Mouse (Mus musculus) myocyte (in vitro differentiated cells): Measurements from ENCODE around the gene Cbfb. TPM values are rescaled to one million over a fixed set of nuclear protein-coding genes. Genes with fewer than 3 reads are reported as not detected.

ENCODE experiments used
- H3K27me3 ChIP-seq: one replicate; pipeline ENCODE4 v1.6.1; 2011; ENCODE audit not compliant: control insufficient read depth, insufficient read depth, insufficient read length
- H3K36me3 ChIP-seq: one replicate; pipeline ENCODE4 v1.6.1; 2011; ENCODE audit not compliant: control insufficient read depth, insufficient read depth
- H3K4me2 ChIP-seq: one replicate; pipeline ENCODE4 v1.6.1; 2011; ENCODE audit warnings: low read depth, control low read depth
- H3K4me3 ChIP-seq: one replicate; pipeline ENCODE4 v1.5.1; 2011; ENCODE audit warnings: mild to moderate bottlenecking, control low read depth, moderate library complexity
- H3K79me2 ChIP-seq: one replicate; pipeline ENCODE4 v1.6.1; 2011; ENCODE audit not compliant: control insufficient read depth, insufficient read depth
- H3ac ChIP-seq: one replicate; pipeline ENCODE4 v1.6.1; 2011; ENCODE audit not compliant: control insufficient read depth, insufficient read length
- CEBPB ChIP-seq: IDR thresholded peaks from 2 replicates; pipeline ENCODE4 v1.6.1; 2011; ENCODE audit warnings: mild to moderate bottlenecking, moderate library complexity; ENCODE audit not compliant: poor library complexity, insufficient read depth, severe bottlenecking
- E2F4 ChIP-seq: IDR thresholded peaks from one replicate; pipeline ENCODE4 v1.6.1; 2011; ENCODE audit warnings: mild to moderate bottlenecking, control low read depth, moderate library complexity; ENCODE audit not compliant: insufficient read depth
- MAX ChIP-seq: IDR thresholded peaks from one replicate; pipeline ENCODE4 v1.6.1; 2011; ENCODE audit warnings: low read depth, mild to moderate bottlenecking, control low read depth
- MYOD1 ChIP-seq, 3 experiments: IDR thresholded peaks; one replicate each; pipeline ENCODE4 v1.6.1; 2011; ENCODE audit warnings: control low read depth in 2 of 3, low read depth in 2 of 3, mild to moderate bottlenecking in 2 of 3, moderate library complexity in 1 of 3; ENCODE audit not compliant: insufficient read length in 2 of 3, control insufficient read depth in 1 of 3
- MYOG ChIP-seq, 3 experiments: IDR thresholded peaks; one replicate each; pipeline ENCODE4 v1.6.1; 2011; ENCODE audit warnings: control low read depth in 2 of 3, low read depth in 2 of 3, mild to moderate bottlenecking in 2 of 3; ENCODE audit not compliant: insufficient read length in 2 of 3, control insufficient read depth in 1 of 3, insufficient read depth in 1 of 3
- POLR2A ChIP-seq: IDR thresholded peaks from one replicate; pipeline ENCODE4 v1.6.1; 2011; ENCODE audit warnings: low read depth, mild to moderate bottlenecking, control low read depth, moderate library complexity; ENCODE audit not compliant: insufficient read length
- POLR2AphosphoS2 ChIP-seq: IDR thresholded peaks from one replicate; pipeline ENCODE4 v1.6.1; 2011; ENCODE audit warnings: low read depth, control low read depth; ENCODE audit not compliant: insufficient read length
- REST ChIP-seq: IDR thresholded peaks from one replicate; pipeline ENCODE4 v1.6.1; 2011; ENCODE audit warnings: mild to moderate bottlenecking, control low read depth, moderate library complexity; ENCODE audit not compliant: insufficient read depth, insufficient read length
- SRF ChIP-seq: IDR thresholded peaks from one replicate; pipeline ENCODE4 v1.6.1; 2011; ENCODE audit warnings: low read depth; ENCODE audit not compliant: control insufficient read depth, insufficient read length
- TCF12 ChIP-seq: IDR thresholded peaks from one replicate; pipeline ENCODE4 v1.6.1; 2011; ENCODE audit warnings: mild to moderate bottlenecking, control low read depth; ENCODE audit not compliant: poor library complexity, insufficient read depth, severe bottlenecking
- TCF3 ChIP-seq: IDR thresholded peaks from one replicate; pipeline ENCODE4 v1.6.1; 2011; ENCODE audit warnings: low read depth, control low read depth; ENCODE audit not compliant: insufficient read length
- USF1 ChIP-seq: IDR thresholded peaks from one replicate; pipeline ENCODE4 v1.6.1; 2011; ENCODE audit warnings: low read depth, mild to moderate bottlenecking, control low read depth, moderate library complexity
- polyA plus RNA-seq: library from polyadenylated mRNA; unstranded; fragments of >200 nt; fragmentation: generic; extraction: Trizol; gene quantifications from one replicate; pipeline ENCODE4 v1.2.1, GENCODE M21; 2012; ENCODE audit warnings: missing spikeins

Gene Cbfb
- polyA plus RNA-seq, 1 experiment, result 38.1 TPM

- H3K4me3 ChIP-seq, result no peak overlapping the region
- no peaks in the 10 kb centered on the region for H3K79me2 ChIP-seq
- H3ac ChIP-seq, result no peak overlapping the region
- no peaks in the 10 kb centered on the region for H3K27me3 ChIP-seq
- no peak overlapping the region for H3K4me2 ChIP-seq
- H3K36me3 ChIP-seq, result no peaks in the 10 kb centered on the region
- TF ChIP-seq POLR2AphosphoS2 (no peak), CEBPB (no peak)
Measured at GRCm38 (mm10) chr8:105158084-105158483, 12.4 kb upstream of the Cbfb start.

GRCm38 (mm10) chr8:105161121-105161652, 9.3 kb upstream of the Cbfb start:
- Histone ChIP-seq H3ac (no peak overlapping the region), H3K36me3 (no peaks in the 10 kb centered on the region), H3K79me2 (no peaks in the 10 kb centered on the region), H3K4me3 (no peak overlapping the region), H3K27me3 (no peaks in the 10 kb centered on the region), H3K4me2 (peak overlapping the region; percentile 65)
- TF ChIP-seq TCF3, result no peak
- TF ChIP-seq REST, result no peak
- no peak for TF ChIP-seq USF1
- no peak for TF ChIP-seq POLR2AphosphoS2
- TF ChIP-seq TCF12, result peak; percentile 51
- no peak for TF ChIP-seq POLR2A
- TF ChIP-seq CEBPB, result 0 out of 2 replicates have a peak, but pooled peaks have one; percentile 1
- TF ChIP-seq E2F4, result no peak
- TF ChIP-seq MAX, result no peak
- no peak for TF ChIP-seq SRF
- peak in 1 of 3 experiments; percentile 81 for TF ChIP-seq MYOG (IDR thresholded peaks at IDR 0.05; ENCODE audit: control insufficient read depth in 1 of 3, insufficient read depth in 1 of 3, insufficient read length in 2 of 3, low read depth in 2 of 3)
- peak; percentile 65 to 76 (median 74) for TF ChIP-seq MYOD1 (IDR thresholded peaks at IDR 0.05; ENCODE audit: control insufficient read depth in 1 of 3, insufficient read length in 2 of 3, low read depth in 2 of 3)

DNA sequence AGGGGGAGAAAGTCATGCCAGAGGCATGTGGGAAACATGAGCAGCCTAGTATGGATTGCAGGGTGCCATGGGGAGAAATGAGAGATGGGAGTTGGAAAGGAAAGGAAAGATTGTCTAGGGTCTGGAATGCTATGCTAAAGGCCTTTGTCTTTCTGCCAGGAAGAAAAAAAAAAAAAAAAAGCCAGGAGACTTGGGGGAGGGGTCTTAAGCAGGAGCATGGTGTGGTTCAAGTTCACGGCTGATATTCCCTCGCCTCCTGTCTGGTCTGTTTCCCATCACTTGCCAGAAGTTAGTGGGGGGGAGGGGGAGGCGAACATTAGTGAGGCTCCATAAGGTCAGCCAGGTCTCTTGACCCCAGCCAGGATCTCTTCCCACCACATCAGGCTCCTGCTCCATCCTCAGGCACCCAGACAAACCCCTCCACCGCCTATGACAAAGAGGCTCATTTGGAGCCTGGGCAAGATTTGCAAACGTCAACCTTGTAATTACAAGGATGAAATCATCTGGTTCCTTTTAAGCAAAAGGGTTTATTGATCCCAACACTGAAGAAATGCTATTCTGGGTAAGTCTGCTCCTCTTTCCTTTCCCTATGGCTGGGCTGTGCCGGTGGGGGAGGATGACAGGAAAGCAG, 6.1 kb upstream of the Cbfb start:
- Histone ChIP-seq H3K4me3 (no peak overlapping the region), H3K36me3 (no peaks in the 10 kb centered on the region), H3ac (no peak overlapping the region), H3K4me2 (peak overlapping the region; percentile 66), H3K27me3 (no peaks in the 10 kb centered on the region), H3K79me2 (no peaks in the 10 kb centered on the region)
- no peak for TF ChIP-seq SRF
- TF ChIP-seq USF1, result no peak
- no peak for TF ChIP-seq CEBPB
- TF ChIP-seq TCF12, result no peak
- no peak for TF ChIP-seq MYOG (IDR thresholded peaks at IDR 0.05; ENCODE audit: control insufficient read depth in 1 of 3, insufficient read depth in 1 of 3, insufficient read length in 2 of 3, low read depth in 2 of 3)

- Histone ChIP-seq H3K27me3 (no peaks in the 10 kb centered on the region), H3K4me2 (peak overlapping the region; percentile 66), H3K4me3 (no peak overlapping the region), H3K79me2 (no peaks in the 10 kb centered on the region), H3ac (no peak overlapping the region), H3K36me3 (no peaks in the 10 kb centered on the region)
- TF ChIP-seq MYOD1 (IDR thresholded peaks at IDR 0.05; ENCODE audit: control insufficient read depth in 1 of 3, insufficient read length in 2 of 3, low read depth in 2 of 3) (peak in 2 of 3 experiments; percentile 20 to 57), TCF3 (no peak), REST (no peak), SRF (no peak), USF1 (no peak)
Measured at GRCm38 (mm10) chr8:105165191-105165590, 5.3 kb upstream of the Cbfb start.

- Histone ChIP-seq H3K36me3 (no peaks in the 10 kb centered on the region), H3K79me2 (peaks cover 7% of the 10 kb centered on the region), H3K27me3 (no peaks in the 10 kb centered on the region), H3K4me2 (no peak overlapping the region), H3K4me3 (no peak overlapping the region), H3ac (no peak overlapping the region)
- TF ChIP-seq POLR2AphosphoS2, result no peak
- no peak for TF ChIP-seq USF1
- no peak for TF ChIP-seq POLR2A
- TF ChIP-seq MYOG (IDR thresholded peaks at IDR 0.05; ENCODE audit: control insufficient read depth in 1 of 3, insufficient read depth in 1 of 3, insufficient read length in 2 of 3, low read depth in 2 of 3), result no peak
- TF ChIP-seq MAX, result no peak
- no peak for TF ChIP-seq TCF12
- no peak for TF ChIP-seq MYOD1 (IDR thresholded peaks at IDR 0.05; ENCODE audit: control insufficient read depth in 1 of 3, insufficient read length in 2 of 3, low read depth in 2 of 3)
- no peak for TF ChIP-seq E2F4
- TF ChIP-seq TCF3, result no peak
- no peak for TF ChIP-seq REST
- no peak for TF ChIP-seq CEBPB
- TF ChIP-seq SRF, result no peak
Measured at GRCm38 (mm10) chr8:105167116-105167515, 3.4 kb upstream of the Cbfb start.
